Mouse (Mus musculus) heart, embryonic 13.5 days (tissue): ENCODE data around the gene Trmt10b. TPM values are rescaled to one million over a fixed set of nuclear protein-coding genes. Genes with fewer than 3 reads are reported as not detected.

Source experiments
- ATAC-seq: fragments of 200-750 bp; cut with Nextera tagmentation; 2 replicates; pipeline ENCODE4 v1.8.0; 2017; ENCODE audit warnings: moderate TSS enrichment; ENCODE audit not compliant: insufficient number of reproducible peaks, low FRiP score, low TSS enrichment; ENCODE audit errors: extremely low read depth
- H3K27ac ChIP-seq: fragments of 300-500 bp; sonication (generic); replicated peaks from 2 replicates; pipeline ENCODE4 v1.5.1; 2015; ENCODE audit warnings: moderate library complexity, mild to moderate bottlenecking, inconsistent platforms
- H3K27me3 ChIP-seq: fragments of 300-500 bp; sonication (generic); replicated peaks from 2 replicates; pipeline ENCODE4 v1.6.1; 2015; ENCODE audit warnings: mild to moderate bottlenecking, inconsistent platforms
- H3K36me3 ChIP-seq: fragments of 300-500 bp; sonication (generic); 2 replicates; pipeline ENCODE4 v1.6.1; 2015; ENCODE audit warnings: mild to moderate bottlenecking, inconsistent platforms
- H3K4me1 ChIP-seq: fragments of 300-500 bp; sonication (generic); 2 replicates; pipeline ENCODE4 v1.6.1; 2015; ENCODE audit warnings: inconsistent platforms
- H3K4me2 ChIP-seq: fragments of 300-500 bp; sonication (generic); 2 replicates; pipeline ENCODE4 v1.6.1; 2015; ENCODE audit warnings: inconsistent platforms, mild to moderate bottlenecking, moderate library complexity
- H3K4me3 ChIP-seq: fragments of 300-500 bp; sonication (generic); 2 replicates; pipeline ENCODE4 v1.5.1; 2015; ENCODE audit warnings: moderate library complexity, mild to moderate bottlenecking, inconsistent platforms
- H3K9ac ChIP-seq: fragments of 300-500 bp; sonication (generic); 2 replicates; pipeline ENCODE4 v1.6.1; 2015; ENCODE audit warnings: inconsistent platforms, mild to moderate bottlenecking, moderate library complexity
- H3K9me3 ChIP-seq: fragments of 300-500 bp; sonication (generic); 2 replicates; pipeline ENCODE4 v1.6.1; 2016; ENCODE audit warnings: inconsistent platforms
- WGBS: fragments of 180-500 bp; shearing (Covaris S2); methylation state at CpG from one replicate; pipeline ENCODE4 v1.1.7; 2015; ENCODE audit warnings: mixed read lengths; 5-methylcytosine and 5-hydroxymethylcytosine counted together
- polyA plus RNA-seq: library from polyadenylated mRNA; unstranded; fragments of >200 nt; fragmentation: Nextera tagmentation; extraction: Ambion mirVana; gene quantifications from 2 replicates; pipeline ENCODE4 v1.2.1, GENCODE M21; 2015

Trmt10b gene
- polyA plus RNA-seq, 1 experiment from 2014 or later = 11.1 TPM

GRCm38 (mm10) chr4:45342286-45343155 lies 45.6 kb downstream of the Trmt10b start, which contains the start of gene Exosc3:
TSS of gene Exosc3 (minus strand) at chr4:45342732.
- Histone ChIP-seq H3K9ac (peak within 1 kb of the TSS; percentile 97), H3K4me2 (peak within 1 kb of the TSS; percentile 92), H3K36me3 (peaks cover 26% of the 10 kb centered on the region), H3K4me3 (peak within 1 kb of the TSS; percentile 88), H3K27ac (peak within 1 kb of the TSS; percentile 99), H3K4me1 (peaks cover 23% of the 10 kb centered on the region), H3K9me3 (no peaks in the 10 kb centered on the region), H3K27me3 (no peaks in the 10 kb centered on the region)
- WGBS = under 1% methylated on average over 76 of the region's 76 CpGs
- ATAC-seq = peak; percentile 80

- Histone ChIP-seq H3K27me3 (no peaks in the 10 kb centered on the region), H3K4me3 (no peak overlapping the region), H3K4me2 (no peak overlapping the region), H3K9ac (no peak overlapping the region), H3K4me1 (no peaks in the 10 kb centered on the region), H3K9me3 (no peaks in the 10 kb centered on the region), H3K27ac (no peak overlapping the region), H3K36me3 (peaks cover 61% of the 10 kb centered on the region)
- ATAC-seq = no peak
- 85% methylated on average over 3 of the region's 3 CpGs for WGBS
These were observed 59.7 kb downstream of the Trmt10b start for GRCm38 (mm10) chr4:45356653-45357052.

Other genes starting within 250 kb of the Trmt10b start
- 15.6 and 16.2 TPM in 2 replicates for gene Fbxo10, start 212.5 kb upstream of the Trmt10b start, polyA plus RNA-seq
- 203 and 242 TPM in 2 replicates for gene Tomm5, start 189.0 kb upstream of the Trmt10b start, polyA plus RNA-seq
- gene Frmpd1, start 112.3 kb upstream of the Trmt10b start, polyA plus RNA-seq = 1.6 and 2.3 TPM in 2 replicates
- 7.8 and 8.0 TPM in 2 replicates for gene Dcaf10, start 45.0 kb downstream of the Trmt10b start, polyA plus RNA-seq
- gene Exosc3, start 45.6 kb downstream of the Trmt10b start, polyA plus RNA-seq = 31.7 and 37.7 TPM in 2 replicates
- 59.0 and 64.6 TPM in 2 replicates for gene Slc25a51, start 111.6 kb downstream of the Trmt10b start, polyA plus RNA-seq
- gene Shb, start 235.3 kb downstream of the Trmt10b start, polyA plus RNA-seq = 8.6 and 8.8 TPM in 2 replicates